Mouse (Mus musculus): ENCODE measurements around the gene Caprin1. TPM values are rescaled to one million over a fixed set of nuclear protein-coding genes. Genes with fewer than 3 reads are reported as not detected.

Gene Caprin1
- total and polyA plus RNA-seq, 3 experiments, result 56.1 to 204 (median 190) TPM

GRCm38 (mm10) chr2:103824916-103825315 lies 27.5 kb upstream of the Caprin1 start:
- Histone ChIP-seq H3K4me3 (no peak overlapping the region), H3K27ac (no peak overlapping the region), H3K4me1 (ENCODE audit: control insufficient read depth, insufficient read depth, low read length) (no peaks in the 10 kb centered on the region), H3K27me3 (ENCODE audit: control insufficient read depth, insufficient read depth, low read length) (no peaks in the 10 kb centered on the region), H3K36me3 (ENCODE audit: control insufficient read depth, insufficient read depth, low read length) (no peaks in the 10 kb centered on the region), H3K79me2 (replicated peaks; ENCODE audit: control insufficient read depth, insufficient read depth, low read length) (no peaks in the 10 kb centered on the region), H3K9ac (ENCODE audit: low read depth, low read length) (no peak overlapping the region)
- no peak for DNase-seq
- TF ChIP-seq EP300 (IDR thresholded peaks at IDR 0.05; ENCODE audit: insufficient read depth, low read depth, low read length) (no peak), CTCF (IDR thresholded peaks at IDR 0.05) (no peak), POLR2A (IDR thresholded peaks at IDR 0.05; ENCODE audit: insufficient read depth, low read depth, low read length) (no peak)
- WGBS, result 75% methylated on average over 4 of the region's 4 CpGs
- intact Hi-C loops (cut with DNase I), result no loop called here

- no peak for DNase-seq
- intact Hi-C loops (cut with DNase I), result no loop called here
- Histone ChIP-seq H3K79me2 (replicated peaks; ENCODE audit: control insufficient read depth, insufficient read depth, low read length) (no peaks in the 10 kb centered on the region), H3K9ac (ENCODE audit: low read depth, low read length) (no peak overlapping the region), H3K4me3 (no peak overlapping the region), H3K27me3 (ENCODE audit: control insufficient read depth, insufficient read depth, low read length) (no peaks in the 10 kb centered on the region), H3K36me3 (ENCODE audit: control insufficient read depth, insufficient read depth, low read length) (no peaks in the 10 kb centered on the region), H3K4me1 (ENCODE audit: control insufficient read depth, insufficient read depth, low read length) (no peaks in the 10 kb centered on the region), H3K27ac (no peak overlapping the region)
- no peak for TF ChIP-seq POLR2A (IDR thresholded peaks at IDR 0.05; ENCODE audit: insufficient read depth, low read depth, low read length)
- no peak for TF ChIP-seq CTCF (IDR thresholded peaks at IDR 0.05)
- TF ChIP-seq EP300 (IDR thresholded peaks at IDR 0.05; ENCODE audit: insufficient read depth, low read depth, low read length), result no peak
- 56% methylated on average over 7 of the region's 7 CpGs for WGBS
Observed at GRCm38 (mm10) chr2:103822560-103822959, 25.1 kb upstream of the Caprin1 start.

DNA sequence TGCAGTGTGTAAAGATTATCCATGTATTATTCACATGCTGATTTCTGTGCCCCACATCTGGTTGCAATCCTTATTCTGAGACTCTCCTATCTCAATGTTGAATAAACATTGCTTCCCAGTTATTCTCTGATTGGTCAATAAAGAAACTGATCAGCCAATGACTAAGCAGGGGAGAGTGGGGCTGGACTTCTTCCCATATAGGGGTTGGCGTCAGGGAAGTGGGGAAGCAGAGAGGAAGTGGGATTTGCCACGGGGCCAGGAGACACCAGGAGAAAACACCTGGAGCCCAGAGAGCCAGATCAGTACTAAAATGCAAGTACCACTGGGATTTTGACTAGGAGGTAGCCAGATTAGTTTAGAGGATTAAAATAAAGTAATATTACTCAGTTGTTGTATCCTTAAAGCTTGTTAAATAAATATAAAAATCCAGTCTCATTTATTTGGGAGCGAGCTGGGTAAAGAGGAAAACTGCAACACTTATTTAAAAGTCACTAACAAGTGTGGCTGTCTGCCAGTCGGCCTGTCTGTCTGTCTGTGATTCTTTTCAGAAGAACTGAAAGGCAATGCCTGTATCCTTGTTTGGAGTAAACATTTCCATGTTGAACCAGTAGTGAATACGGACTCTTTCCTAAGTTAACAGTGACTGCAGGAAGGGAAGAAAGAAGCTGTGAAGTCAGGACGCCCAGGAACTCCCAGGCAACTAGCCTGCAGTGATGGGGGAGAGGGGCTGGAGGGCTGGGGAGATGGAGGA lies 19.9 kb upstream of the Caprin1 start:
- TF ChIP-seq CTCF (IDR thresholded peaks at IDR 0.05) (no peak), EP300 (IDR thresholded peaks at IDR 0.05; ENCODE audit: insufficient read depth, low read depth, low read length) (no peak), POLR2A (IDR thresholded peaks at IDR 0.05; ENCODE audit: insufficient read depth, low read depth, low read length) (no peak)
- Histone ChIP-seq H3K79me2 (replicated peaks; ENCODE audit: control insufficient read depth, insufficient read depth, low read length) (no peaks in the 10 kb centered on the region), H3K9ac (ENCODE audit: low read depth, low read length) (no peak overlapping the region), H3K36me3 (ENCODE audit: control insufficient read depth, insufficient read depth, low read length) (no peaks in the 10 kb centered on the region), H3K4me1 (ENCODE audit: control insufficient read depth, insufficient read depth, low read length) (no peaks in the 10 kb centered on the region), H3K27me3 (ENCODE audit: control insufficient read depth, insufficient read depth, low read length) (no peaks in the 10 kb centered on the region), H3K4me3 (no peak overlapping the region), H3K27ac (no peak overlapping the region)
- DNase-seq, result no peak
- intact Hi-C loops (cut with DNase I), result no loop called here
- 30% methylated on average over 6 of the region's 6 CpGs for WGBS

DNA sequence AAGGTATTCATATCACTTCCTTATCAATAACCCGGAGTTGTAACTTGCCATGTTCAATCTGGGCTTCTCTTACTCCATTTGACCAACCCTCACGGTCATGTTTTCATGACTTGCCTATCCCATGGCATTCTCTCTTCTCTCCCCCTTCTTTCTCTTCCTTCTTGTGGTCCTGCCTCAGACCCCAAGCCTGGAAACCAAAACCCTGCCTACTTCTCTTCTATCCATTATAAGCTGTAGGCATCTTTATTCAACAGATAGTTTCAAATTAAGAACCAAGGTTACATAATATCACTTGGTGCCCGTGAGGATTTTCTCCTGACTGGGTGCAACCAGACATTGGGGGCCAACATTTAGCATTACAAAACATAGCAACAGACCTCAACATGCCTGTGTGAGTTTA lies 18.5 kb upstream of the Caprin1 start:
- DNase-seq, result no peak
- WGBS, result 80% methylated on average over 3 of the region's 3 CpGs
- Histone ChIP-seq H3K79me2 (replicated peaks; ENCODE audit: control insufficient read depth, insufficient read depth, low read length) (no peaks in the 10 kb centered on the region), H3K36me3 (ENCODE audit: control insufficient read depth, insufficient read depth, low read length) (no peaks in the 10 kb centered on the region), H3K9ac (ENCODE audit: low read depth, low read length) (no peak overlapping the region), H3K4me3 (no peak overlapping the region), H3K4me1 (ENCODE audit: control insufficient read depth, insufficient read depth, low read length) (no peaks in the 10 kb centered on the region), H3K27me3 (ENCODE audit: control insufficient read depth, insufficient read depth, low read length) (no peaks in the 10 kb centered on the region), H3K27ac (no peak overlapping the region)
- TF ChIP-seq EP300 (IDR thresholded peaks at IDR 0.05; ENCODE audit: insufficient read depth, low read depth, low read length) (no peak), CTCF (IDR thresholded peaks at IDR 0.05) (no peak), POLR2A (IDR thresholded peaks at IDR 0.05; ENCODE audit: insufficient read depth, low read depth, low read length) (no peak)
- intact Hi-C loops (cut with DNase I), result no loop called here

GRCm38 (mm10) chr2:103811465-103812191 lies 14.2 kb upstream of the Caprin1 start:
- Histone ChIP-seq H3K4me1 (ENCODE audit: control insufficient read depth, insufficient read depth, low read length) (no peaks in the 10 kb centered on the region), H3K79me2 (replicated peaks; ENCODE audit: control insufficient read depth, insufficient read depth, low read length) (no peaks in the 10 kb centered on the region), H3K9ac (ENCODE audit: low read depth, low read length) (no peak overlapping the region), H3K4me3 (no peak overlapping the region), H3K36me3 (ENCODE audit: control insufficient read depth, insufficient read depth, low read length) (no peaks in the 10 kb centered on the region), H3K27me3 (ENCODE audit: control insufficient read depth, insufficient read depth, low read length) (no peaks in the 10 kb centered on the region), H3K27ac (no peak overlapping the region)
- no peak for DNase-seq
- intact Hi-C loops (cut with DNase I), result no loop called here
- WGBS, result 66% methylated on average over 5 of the region's 5 CpGs
- TF ChIP-seq CTCF (IDR thresholded peaks at IDR 0.05) (no peak), POLR2A (IDR thresholded peaks at IDR 0.05; ENCODE audit: insufficient read depth, low read depth, low read length) (no peak), EP300 (IDR thresholded peaks at IDR 0.05; ENCODE audit: insufficient read depth, low read depth, low read length) (no peak)

DNA sequence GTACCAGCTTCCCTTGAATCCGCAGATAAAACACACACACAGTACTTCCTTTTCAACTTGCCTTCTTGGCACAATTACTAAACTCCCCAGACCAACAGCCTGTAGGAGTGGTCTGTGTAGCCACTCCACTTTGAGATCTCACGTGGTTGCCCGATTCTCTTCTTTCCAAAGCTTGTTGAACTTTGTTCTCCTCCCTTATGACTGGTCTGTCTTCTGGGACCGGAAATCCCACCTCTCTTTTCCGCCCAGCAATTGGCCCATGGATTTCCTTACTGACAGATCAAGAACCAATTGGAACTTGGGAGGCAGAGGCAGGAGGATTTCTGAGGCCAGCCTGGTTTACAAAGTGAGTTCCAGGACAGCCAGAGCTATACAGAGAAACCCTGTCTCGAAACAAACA lies 13.0 kb upstream of the Caprin1 start:
- Histone ChIP-seq H3K79me2 (replicated peaks; ENCODE audit: control insufficient read depth, insufficient read depth, low read length) (no peaks in the 10 kb centered on the region), H3K9ac (ENCODE audit: low read depth, low read length) (no peak overlapping the region), H3K36me3 (ENCODE audit: control insufficient read depth, insufficient read depth, low read length) (no peaks in the 10 kb centered on the region), H3K4me3 (no peak overlapping the region), H3K27ac (no peak overlapping the region), H3K27me3 (ENCODE audit: control insufficient read depth, insufficient read depth, low read length) (no peaks in the 10 kb centered on the region), H3K4me1 (ENCODE audit: control insufficient read depth, insufficient read depth, low read length) (no peaks in the 10 kb centered on the region)
- intact Hi-C loops (cut with DNase I), result no loop called here
- TF ChIP-seq POLR2A (IDR thresholded peaks at IDR 0.05; ENCODE audit: insufficient read depth, low read depth, low read length), result no peak
- no peak for TF ChIP-seq CTCF (IDR thresholded peaks at IDR 0.05)
- no peak for TF ChIP-seq EP300 (IDR thresholded peaks at IDR 0.05; ENCODE audit: insufficient read depth, low read depth, low read length)
- WGBS, result 75% methylated on average over 6 of the region's 6 CpGs
- no peak for DNase-seq

All from heart, adult 2 months (tissue).